Mouse (Mus musculus) testis, adult 2 months (tissue): ENCODE measurements at regions not wholly inside any gene's neighbourhood (a gene's known extent, or its start where the extent isn't known, plus 50 kb on each side); places are given as distances from the start of the nearest gene placed in this dataset.

Source experiments
- CTCF ChIP-seq: fragments of 200-500 bp; IDR thresholded peaks from 2 replicates; pipeline ENCODE4 v1.5.1; 2012; ENCODE audit warnings: low read depth, mild to moderate bottlenecking, inconsistent platforms, low read length, moderate library complexity; ENCODE audit not compliant: control insufficient read depth, insufficient read depth, insufficient replicate concordance
- POLR2A ChIP-seq: fragments of 200-500 bp; IDR thresholded peaks from 2 replicates; pipeline ENCODE4 v1.6.1; 2012; ENCODE audit warnings: low read depth, mild to moderate bottlenecking, inconsistent platforms, low read length, moderate library complexity; ENCODE audit not compliant: control insufficient read depth

- no peak for TF ChIP-seq POLR2A
- no peak for TF ChIP-seq CTCF
Measured at GRCm38 (mm10) chr19:56667903-56668302, 54.1 kb upstream of the Adrb1 start.
